Mouse (Mus musculus): ENCODE results near the gene Coro2a. TPM values are rescaled to one million over a fixed set of nuclear protein-coding genes. Genes with fewer than 3 reads are reported as not detected.

The Coro2a gene
- total RNA-seq, 2 experiments from 2014 or later = 0.05 to 0.42 TPM

- intact Hi-C loops (cut with DNase I) = no loop called here
- no peak for DNase-seq
These were observed 67.9 kb downstream of the Coro2a start for GRCm38 (mm10) chr4:46533934-46534720.

- no peak for DNase-seq
- intact Hi-C loops (cut with DNase I) = no loop called here
These were observed 69.1 kb downstream of the Coro2a start for GRCm38 (mm10) chr4:46532926-46533325.

DNA sequence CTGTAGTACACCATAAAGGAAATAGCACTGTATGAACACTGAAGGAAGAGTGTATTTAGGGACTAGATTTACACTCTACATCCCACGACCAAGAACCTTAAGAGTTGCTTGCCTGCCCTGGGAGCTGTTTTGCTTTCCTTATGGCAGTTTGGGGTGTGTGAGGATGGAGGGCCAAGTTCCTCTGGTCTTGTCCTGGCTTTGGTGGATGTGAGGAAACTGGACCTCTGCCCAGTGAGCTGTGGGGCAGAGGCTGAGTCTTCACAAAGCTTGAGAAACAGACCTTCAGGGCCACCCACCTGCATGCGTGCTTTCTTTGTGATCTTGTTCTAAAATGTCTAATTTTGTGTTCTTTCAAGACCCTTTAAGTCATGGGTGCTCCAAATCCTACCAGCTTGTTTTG lies 69.5 kb downstream of the Coro2a start:
- no peak for DNase-seq
- intact Hi-C loops (cut with DNase I) = no loop called here

DNA sequence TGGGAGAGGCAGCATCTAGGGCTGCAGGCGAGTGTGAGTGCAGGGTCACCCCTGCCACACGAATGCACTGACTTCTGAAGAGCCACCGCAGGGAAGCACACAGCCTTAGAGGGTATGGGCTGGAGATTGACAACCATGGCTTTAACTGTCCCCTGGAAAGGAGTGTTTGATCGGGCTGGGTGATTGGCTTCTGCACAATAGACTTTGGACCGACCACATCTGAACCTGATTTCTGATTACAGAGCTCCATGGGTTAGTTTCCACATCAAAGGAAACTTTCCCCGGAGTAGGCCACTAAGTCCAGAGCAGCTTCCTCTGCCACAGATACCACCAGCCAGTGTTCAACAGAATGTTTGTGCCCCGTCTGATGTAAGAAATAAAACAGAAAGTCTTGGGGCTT lies 72.3 kb downstream of the Coro2a start:
- intact Hi-C loops (cut with DNase I) = no loop called here
- no peak for DNase-seq

- intact Hi-C loops (cut with DNase I) = no loop called here
- no peak for DNase-seq
These were observed 74.5 kb downstream of the Coro2a start for GRCm38 (mm10) chr4:46527558-46527926.

DNA sequence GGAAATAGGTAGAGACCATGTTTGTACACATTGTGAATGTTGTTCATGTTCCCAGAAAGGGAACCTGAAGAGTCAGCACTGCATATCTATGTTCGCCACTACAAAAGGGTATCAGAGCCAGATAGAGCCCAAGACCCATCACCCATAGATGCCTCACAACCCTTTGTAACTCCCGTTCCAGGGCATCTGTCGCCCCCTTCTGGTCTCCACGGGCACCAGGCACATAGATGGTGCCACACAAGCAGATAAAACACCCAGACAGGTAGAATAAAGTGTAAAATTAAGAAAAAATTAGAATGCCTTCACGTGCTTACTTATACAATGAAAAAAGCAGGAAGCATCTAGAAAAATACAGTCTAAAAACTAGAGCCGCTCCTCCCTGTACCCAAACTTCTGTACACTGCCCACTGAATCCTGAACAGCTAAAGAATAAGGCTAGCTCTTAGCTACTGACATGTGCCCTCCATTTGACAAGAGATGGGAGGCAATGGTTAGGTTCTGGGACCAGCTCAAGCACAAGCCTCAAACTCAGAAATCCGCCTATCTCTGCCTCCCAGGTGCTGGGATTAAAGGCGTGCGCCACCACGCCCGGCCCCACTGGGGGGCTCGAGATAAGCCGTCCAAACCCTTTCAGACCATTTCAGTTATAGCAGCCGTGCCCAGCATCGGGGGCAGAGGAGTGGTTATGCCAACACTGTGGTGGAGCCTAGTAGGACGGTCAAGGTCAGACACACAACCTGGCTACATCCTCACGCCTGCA lies 75.0 kb downstream of the Coro2a start:
- intact Hi-C loops (cut with DNase I) = no loop called here
- no peak for DNase-seq

DNA sequence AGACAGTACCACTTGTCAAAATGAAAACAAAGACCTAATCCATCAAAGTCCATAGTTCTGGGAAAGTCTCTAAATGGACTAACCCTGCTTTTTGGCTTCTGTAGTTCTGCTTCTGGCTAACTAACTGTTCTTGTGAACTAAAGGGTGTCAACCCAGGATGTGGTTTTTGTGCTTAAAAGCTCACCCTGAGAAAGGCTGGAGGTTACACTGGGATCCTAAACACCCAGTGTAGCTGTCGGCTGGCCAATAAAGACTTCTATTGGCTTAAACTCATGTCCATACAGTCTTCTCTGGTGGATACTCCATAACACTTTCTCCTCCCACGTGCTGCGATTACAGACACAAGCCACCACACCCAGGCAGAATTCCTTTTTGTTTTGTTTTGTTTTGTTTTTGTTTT lies 75.8 kb downstream of the Coro2a start:
- no peak for DNase-seq
- intact Hi-C loops (cut with DNase I) = no loop called here

DNA sequence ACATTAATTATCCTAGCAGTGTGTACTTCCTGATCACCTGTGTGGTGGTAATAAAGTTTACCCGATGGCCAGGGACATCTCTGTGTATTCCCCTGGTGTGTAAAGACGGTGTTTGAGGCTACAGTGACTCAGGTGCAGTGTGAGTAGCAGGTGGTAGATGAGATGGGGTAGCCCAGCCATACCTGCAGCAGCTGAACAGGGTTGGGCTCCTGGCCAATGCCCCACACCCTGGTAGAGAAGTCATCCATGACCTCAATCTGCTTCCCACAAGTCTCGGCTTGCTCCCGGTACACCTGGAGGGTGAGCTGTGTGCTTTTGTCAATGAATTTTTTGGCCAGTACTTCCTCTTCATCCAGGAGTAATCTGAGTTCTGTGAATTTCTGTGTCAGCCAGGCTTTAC lies 78.7 kb downstream of the Coro2a start:
- intact Hi-C loops (cut with DNase I) = no loop called here
- no peak for DNase-seq

DNA sequence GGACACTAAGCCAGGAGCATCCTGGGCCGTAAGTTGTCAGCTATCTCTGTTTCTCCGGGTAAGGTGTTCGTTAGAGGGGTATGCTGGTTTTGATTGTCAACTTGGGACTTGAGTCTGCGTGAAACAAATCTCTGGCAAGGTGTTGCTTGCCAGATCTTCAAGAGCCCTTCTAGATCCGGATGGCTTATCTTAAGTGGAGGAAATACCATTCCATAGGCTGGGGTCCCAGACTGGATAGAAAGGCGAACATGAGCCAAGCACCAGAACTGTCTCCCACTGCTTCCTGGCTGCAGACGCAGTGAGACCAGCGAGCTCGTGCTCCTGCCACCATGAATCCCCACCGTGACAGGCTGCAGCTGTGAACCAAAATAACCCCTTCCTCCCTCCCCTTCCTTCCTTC lies 80.5 kb downstream of the Coro2a start:
- DNase-seq = no peak
- intact Hi-C loops (cut with DNase I) = no loop called here

- DNase-seq = no peak
- intact Hi-C loops (cut with DNase I) = no loop called here
These were observed 81.5 kb downstream of the Coro2a start for GRCm38 (mm10) chr4:46520491-46520890.

DNA sequence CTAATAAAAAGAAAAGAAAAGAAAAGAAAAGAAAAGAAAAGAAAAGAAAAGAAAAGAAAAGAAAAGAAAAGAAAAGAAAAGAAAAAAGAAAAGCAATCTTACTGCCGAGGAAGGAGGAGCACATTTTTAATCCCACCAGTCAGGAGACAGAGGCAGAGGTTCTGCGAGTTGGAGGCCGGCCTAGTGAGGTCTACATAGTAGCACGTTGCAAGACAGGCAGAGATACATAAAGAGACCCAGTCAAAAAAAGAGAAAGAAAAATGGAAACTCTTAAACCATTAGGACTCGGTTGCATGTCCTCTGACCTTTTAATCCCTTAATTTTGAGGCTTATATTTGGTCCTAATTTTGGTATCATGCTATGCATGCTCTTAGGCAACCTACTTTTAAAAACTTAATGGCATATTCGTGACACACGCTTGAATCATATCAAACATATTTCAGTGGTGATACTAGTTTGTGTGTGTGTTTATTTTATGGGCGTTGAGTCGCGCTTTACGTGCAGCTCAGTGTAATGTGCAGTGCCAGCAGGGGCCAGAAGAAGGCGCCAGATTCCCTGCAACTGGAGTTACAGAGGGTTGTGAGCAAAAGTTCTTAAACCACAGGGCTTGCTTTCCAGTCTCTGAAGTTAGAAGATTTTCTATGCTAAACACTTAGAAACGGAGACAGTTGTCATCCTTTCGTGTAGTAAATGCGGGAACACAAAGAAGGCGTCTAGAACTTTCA lies 94.1 kb downstream of the Coro2a start:
- peak; percentile 69 to 75 for DNase-seq
- intact Hi-C loops (cut with DNase I) = no loop called here

DNA sequence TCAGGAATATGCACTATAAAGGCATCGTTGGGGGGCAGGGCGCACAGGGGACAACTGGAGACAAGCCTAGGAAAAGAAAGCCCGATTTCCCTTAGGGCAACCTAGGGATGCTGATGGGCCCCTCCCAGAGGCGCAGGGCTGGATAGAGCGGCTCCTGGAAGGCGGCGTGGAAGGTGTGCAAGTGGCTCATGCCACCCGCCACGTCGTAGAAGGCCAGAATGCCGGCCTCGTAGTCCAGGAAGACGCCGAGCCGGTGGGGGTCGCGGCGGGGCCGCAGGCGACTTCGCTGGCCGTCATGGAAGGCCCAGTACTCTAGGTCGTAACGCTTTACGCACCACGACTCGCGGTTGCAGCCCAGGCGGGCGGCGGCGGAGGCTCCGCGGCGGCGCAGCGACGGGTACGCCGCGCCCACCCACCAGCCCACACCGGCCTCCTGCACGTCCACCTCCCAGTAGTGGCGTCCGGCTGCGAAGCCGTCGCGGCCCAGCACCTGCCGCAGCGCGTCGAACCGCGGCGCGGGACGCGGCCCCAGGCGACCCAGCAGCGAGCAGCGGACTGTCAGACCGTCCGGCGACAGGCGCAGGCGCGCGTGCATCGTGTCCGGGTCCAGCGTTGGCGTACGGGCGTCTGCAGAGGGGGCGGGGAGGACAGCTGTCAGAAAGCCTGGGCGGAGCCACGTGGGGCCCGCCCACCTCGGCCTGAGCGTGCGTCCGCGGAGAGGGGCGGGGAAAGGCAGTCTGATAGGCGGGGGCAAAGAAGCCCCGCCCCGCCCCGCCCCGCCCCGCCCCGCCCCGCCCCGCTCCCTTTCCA lies 95.0 kb downstream of the Coro2a start:
- intact Hi-C loops (cut with DNase I) = no loop called here
- peak; percentile 90 to 96 for DNase-seq

DNA sequence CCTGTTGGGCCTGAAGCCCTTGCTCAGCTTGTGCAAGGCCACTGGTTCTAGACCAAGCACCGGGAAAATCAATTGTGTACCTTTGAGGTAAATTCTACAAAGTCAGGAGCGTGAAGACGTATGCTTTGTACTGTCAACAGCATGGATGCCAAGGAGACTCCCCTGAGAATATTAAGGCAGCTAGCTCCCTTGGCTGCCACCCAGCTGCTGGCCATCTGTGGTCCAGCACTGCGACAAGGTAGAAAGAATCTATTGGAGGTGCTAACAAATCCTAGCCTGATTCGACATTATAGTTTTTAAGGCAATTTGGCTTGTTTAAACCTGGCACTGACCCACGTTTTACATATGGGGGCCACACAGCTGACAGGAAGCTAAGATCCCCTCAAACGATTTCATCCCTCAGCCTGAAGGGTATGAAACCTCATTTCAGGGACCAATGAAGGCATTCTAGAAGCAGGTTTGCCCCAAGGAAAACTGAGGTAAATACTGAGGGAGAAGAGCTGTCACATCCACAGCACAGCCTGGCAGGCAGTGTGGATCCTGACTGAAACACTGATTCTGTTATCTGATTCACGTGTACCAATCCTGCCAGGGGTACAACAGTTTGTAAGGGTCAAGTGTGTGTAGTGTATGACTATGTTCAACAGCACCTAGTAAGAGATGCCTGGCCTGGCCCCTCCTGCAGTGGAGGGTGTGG lies 96.5 kb downstream of the Coro2a start:
- intact Hi-C loops (cut with DNase I) = no loop called here
- no peak for DNase-seq

- intact Hi-C loops (cut with DNase I) = loop anchor here (5.0 kb wide), 2 partner anchors 57 to 148 kb away; partner anchors contain the start of gene Tbc1d2
- no peak for DNase-seq
These were observed 98.1 kb downstream of the Coro2a start for GRCm38 (mm10) chr4:46503881-46504280.

GRCm38 (mm10) chr4:46502606-46503502 lies 99.1 kb downstream of the Coro2a start:
- DNase-seq = no peak
- intact Hi-C loops (cut with DNase I) = loop anchor here (5.0 kb wide), 2 partner anchors 56 to 149 kb away; partner anchors contain the start of gene Tbc1d2

DNA sequence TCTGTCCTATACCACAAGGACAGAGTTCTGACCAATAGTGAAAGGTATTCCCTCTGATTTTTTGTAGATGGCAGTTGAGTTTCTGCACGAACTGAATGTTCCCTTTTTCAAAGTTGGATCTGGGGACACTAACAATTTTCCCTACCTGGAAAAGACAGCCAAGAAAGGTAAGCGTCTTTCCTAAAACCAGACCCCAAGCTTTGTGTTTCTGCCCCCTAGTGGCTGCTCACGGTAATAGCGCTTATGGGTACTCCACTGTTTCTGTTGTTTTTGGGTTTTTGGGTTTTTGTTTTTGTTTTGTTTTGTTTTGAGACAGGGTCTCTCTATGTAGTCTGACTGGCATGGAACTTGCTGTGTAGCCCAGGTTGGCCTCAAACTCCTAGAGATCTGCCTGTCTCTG lies 103.0 kb downstream of the Coro2a start:
- intact Hi-C loops (cut with DNase I) = no loop called here
- no peak for DNase-seq

DNA sequence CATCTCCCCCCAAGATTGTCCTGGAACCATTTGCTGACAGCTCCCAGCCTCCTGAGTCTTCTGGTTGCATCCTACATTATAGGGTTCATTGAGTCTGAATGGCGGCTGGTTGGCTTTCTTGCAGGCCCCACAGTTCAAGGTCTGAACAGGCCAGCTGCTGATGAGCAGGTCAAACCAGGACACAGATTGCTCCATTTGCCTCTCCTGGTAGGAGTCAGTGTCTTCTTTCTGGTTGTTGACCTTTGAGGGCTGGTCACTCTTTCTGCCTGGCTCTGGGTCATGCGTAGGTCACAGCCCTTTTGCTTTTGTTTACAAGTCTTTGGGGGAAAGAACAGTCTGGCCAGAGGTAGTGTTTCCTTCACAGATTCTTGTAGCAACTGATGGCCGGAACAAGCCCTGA lies 103.5 kb downstream of the Coro2a start:
- intact Hi-C loops (cut with DNase I) = no loop called here
- no peak for DNase-seq

DNA sequence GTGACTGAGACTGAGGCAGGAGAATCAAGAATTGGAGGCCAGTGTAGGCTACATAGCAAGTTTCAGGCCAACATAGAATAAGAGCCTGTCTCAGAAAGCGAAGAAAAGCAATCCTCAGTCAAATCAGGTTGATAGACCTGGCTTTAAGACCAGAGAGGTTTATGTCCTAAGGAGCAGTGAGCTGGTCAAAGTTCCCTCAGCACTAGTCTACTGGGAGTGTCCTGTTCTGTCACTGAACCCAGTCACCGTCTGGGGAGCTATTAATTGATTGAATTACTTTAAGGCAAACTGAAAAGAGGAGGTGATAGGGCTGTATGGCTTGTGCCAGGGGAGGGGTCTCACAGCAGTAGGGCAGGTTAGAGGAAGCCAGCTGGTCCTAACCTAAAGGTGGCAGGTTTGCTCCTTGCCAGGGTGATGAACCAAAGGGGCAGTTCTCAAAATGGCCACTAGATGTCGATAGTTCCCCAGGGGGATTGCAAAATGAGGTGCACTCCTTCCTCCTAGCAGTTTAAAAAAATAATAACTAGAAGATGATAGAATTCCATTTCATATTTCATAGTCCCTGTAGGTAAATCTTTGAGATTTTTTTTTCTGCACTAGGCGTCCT lies 104.6 kb downstream of the Coro2a start:
- intact Hi-C loops (cut with DNase I) = no loop called here
- peak in 1 of 2 experiments; percentile 60 for DNase-seq

All from gastrocnemius, postnatal 36 days (tissue).